Mouse (Mus musculus) liver, adult 2 months (tissue): ENCODE results near the gene C1qa.

Source experiments
- CTCF ChIP-seq: fragments of 200-500 bp; IDR thresholded peaks from 2 replicates; pipeline ENCODE4 v1.5.1; 2011; ENCODE audit warnings: low read depth, low read length, control low read depth
- POLR2A ChIP-seq: fragments of 200-500 bp; IDR thresholded peaks from 2 replicates; pipeline ENCODE4 v1.6.1; 2011; ENCODE audit warnings: low read length, control low read depth; ENCODE audit not compliant: insufficient read depth; ENCODE audit errors: extremely low read depth

DNA sequence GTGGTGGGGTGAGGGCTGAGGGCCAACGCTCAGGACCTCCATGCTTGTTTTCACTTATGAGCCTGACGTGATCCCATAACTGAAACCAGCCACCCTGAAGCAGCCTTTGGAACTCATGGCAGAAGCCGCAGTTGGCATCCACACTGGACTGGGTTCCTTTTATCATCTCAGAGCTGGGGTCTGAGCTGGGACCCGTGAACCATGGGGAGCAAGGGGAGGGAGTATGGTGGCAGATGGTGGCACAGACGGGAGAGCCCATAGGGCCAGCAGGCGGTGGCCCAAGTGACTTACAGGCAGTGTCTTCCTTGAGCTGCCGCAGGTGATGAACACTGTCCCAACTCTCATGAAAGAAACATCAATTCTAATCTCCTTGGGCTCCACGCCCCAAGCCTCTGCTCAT is 20.2 kb upstream of the C1qa start:
- TF ChIP-seq CTCF: no peak
- TF ChIP-seq POLR2A: no peak
